Mouse (Mus musculus) stomach, postnatal 0 days (tissue): ENCODE data around the gene Olfr725.

Source experiments
- CTCF ChIP-seq: IDR thresholded peaks from 2 replicates; pipeline ENCODE4 v1.5.1; 2016; ENCODE audit warnings: antibody characterized with exemption, low read depth, mild to moderate bottlenecking, moderate library complexity
- EP300 ChIP-seq: optimal IDR thresholded peaks from 2 replicates; pipeline ENCODE3; 2016; ENCODE audit warnings: antibody characterized with exemption

- TF ChIP-seq CTCF: no peak
- no peak for TF ChIP-seq EP300
These were observed 21.4 kb upstream of the Olfr725 start for GRCm38 (mm10) chr14:50061590-50061954.
